Mouse (Mus musculus): ENCODE results near the gene Ppp6r2.

DNA sequence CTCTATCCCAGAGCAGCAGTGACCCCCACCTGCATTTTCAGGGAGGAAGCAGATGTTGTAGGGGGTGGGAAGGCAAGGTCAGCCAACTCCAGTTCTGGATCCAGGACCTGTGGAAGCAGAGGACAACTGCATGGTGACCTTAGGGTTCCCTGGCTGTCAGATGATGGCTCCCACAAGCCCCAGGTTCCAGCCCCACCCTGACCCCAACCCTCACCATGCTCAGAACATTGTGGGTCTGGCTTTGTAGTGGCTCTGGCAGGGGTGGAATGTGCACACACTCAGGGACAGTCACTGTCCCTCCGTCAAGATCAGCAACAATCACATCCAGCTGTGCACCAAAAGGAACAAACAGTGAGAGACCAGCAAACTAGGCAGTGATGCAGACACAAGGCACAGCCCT, 94.6 kb downstream of the Ppp6r2 start:
- TF ChIP-seq MXI1 (IDR thresholded peaks at IDR 0.05; ENCODE audit: low read depth, low read length) (no peak), JUND (conservative IDR thresholded peaks at IDR 0.05; ENCODE audit: low read depth, low read length) (no peak), ZMIZ1 (IDR thresholded peaks at IDR 0.05; ENCODE audit: low read depth, low read length) (no peak), CTCF (conservative IDR thresholded peaks at IDR 0.05 in 1 of 2, IDR thresholded peaks at IDR 0.05 in 1 of 2; ENCODE audit: low read depth in 2 of 2, low read length in 2 of 2) (no peak), RAD21 (IDR thresholded peaks at IDR 0.05; ENCODE audit: low read depth, low read length) (no peak), MYC (IDR thresholded peaks at IDR 0.05; ENCODE audit: low read depth, low read length) (no peak)
